Mouse (Mus musculus) embryonic facial prominence, embryonic 10.5 days (tissue): ENCODE data around the gene Rbm47. TPM values are rescaled to one million over a fixed set of nuclear protein-coding genes. Genes with fewer than 3 reads are reported as not detected.

Experiments used
- DNase-seq: peaks from one replicate; pipeline ENCODE4 v3.0.0-alpha.2; 2017; ENCODE audit warnings: low spot score
- H3K27ac ChIP-seq: fragments of 300-500 bp; sonication (generic); replicated peaks from 2 replicates; pipeline ENCODE4 v1.5.1; 2016; ENCODE audit warnings: mild to moderate bottlenecking
- H3K27me3 ChIP-seq: fragments of 300-500 bp; sonication (generic); replicated peaks from 2 replicates; pipeline ENCODE4 v1.6.1; 2016; ENCODE audit warnings: low read depth, mild to moderate bottlenecking; ENCODE audit not compliant: poor library complexity, severe bottlenecking
- H3K36me3 ChIP-seq: fragments of 300-500 bp; sonication (generic); replicated peaks from 2 replicates; pipeline ENCODE4 v1.6.1; 2016; ENCODE audit warnings: mild to moderate bottlenecking, moderate library complexity
- H3K4me1 ChIP-seq: fragments of 300-500 bp; sonication (generic); 2 replicates; pipeline ENCODE4 v1.6.1; 2016
- H3K4me3 ChIP-seq: fragments of 300-500 bp; sonication (generic); 2 replicates; pipeline ENCODE4 v1.5.1; 2016; ENCODE audit warnings: mild to moderate bottlenecking, moderate library complexity
- H3K9me3 ChIP-seq: fragments of 300-500 bp; sonication (generic); 2 replicates; pipeline ENCODE4 v1.6.1; 2016; ENCODE audit warnings: mild to moderate bottlenecking
- WGBS: fragments of 180-500 bp; shearing (Covaris S2); methylation state at CpG from one replicate; pipeline ENCODE4 v1.1.7; 2016; 5-methylcytosine and 5-hydroxymethylcytosine counted together
- polyA plus RNA-seq: library from polyadenylated mRNA; unstranded; fragments of >200 nt; fragmentation: Nextera tagmentation; extraction: Ambion mirVana; gene quantifications from 2 replicates; pipeline ENCODE4 v1.2.1, GENCODE M21; 2016

Gene Rbm47
- polyA plus RNA-seq, 1 experiment from 2014 or later: 4.4 TPM

- Histone ChIP-seq H3K27ac (no peak overlapping the region), H3K4me3 (no peak overlapping the region), H3K27me3 (no peaks in the 10 kb centered on the region), H3K9me3 (no peaks in the 10 kb centered on the region), H3K4me1 (0 out of 2 replicates have a peak, but pooled peaks cover 4% of the 10 kb centered on the region), H3K36me3 (no peaks in the 10 kb centered on the region)
- WGBS: 88% methylated on average over 7 of the region's 7 CpGs
- DNase-seq: no peak
These were observed 132.1 kb downstream of the Rbm47 start for GRCm38 (mm10) chr5:66040744-66041279.

DNA sequence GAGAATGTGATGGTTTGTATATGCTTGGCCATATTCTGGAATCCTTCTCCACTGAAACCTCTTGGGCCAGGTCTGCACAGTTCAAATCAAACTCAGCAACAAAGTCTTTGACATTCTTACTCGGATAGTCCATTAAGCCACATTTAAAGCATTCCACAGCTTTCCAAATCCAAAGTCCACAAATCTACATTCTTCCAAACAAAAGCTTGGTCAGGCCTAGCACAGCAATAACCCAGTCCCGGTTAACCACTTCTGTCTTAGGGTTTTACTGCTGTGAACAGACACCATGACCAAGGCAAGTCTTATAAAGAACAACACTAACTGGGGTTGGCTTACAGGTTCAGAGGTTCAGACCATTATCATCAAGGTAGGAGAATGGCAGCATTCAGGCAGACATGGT is 133.1 kb downstream of the Rbm47 start:
- H3K4me3 ChIP-seq: no peak overlapping the region
- 90% methylated on average over 2 of the region's 2 CpGs for WGBS
- no peaks in the 10 kb centered on the region for H3K36me3 ChIP-seq
- DNase-seq: no peak
- peaks cover 5% of the 10 kb centered on the region; the same call in 1 of the 2 replicates for H3K4me1 ChIP-seq
- H3K9me3 ChIP-seq: no peaks in the 10 kb centered on the region
- H3K27ac ChIP-seq: no peak overlapping the region
- H3K27me3 ChIP-seq: no peaks in the 10 kb centered on the region

DNA sequence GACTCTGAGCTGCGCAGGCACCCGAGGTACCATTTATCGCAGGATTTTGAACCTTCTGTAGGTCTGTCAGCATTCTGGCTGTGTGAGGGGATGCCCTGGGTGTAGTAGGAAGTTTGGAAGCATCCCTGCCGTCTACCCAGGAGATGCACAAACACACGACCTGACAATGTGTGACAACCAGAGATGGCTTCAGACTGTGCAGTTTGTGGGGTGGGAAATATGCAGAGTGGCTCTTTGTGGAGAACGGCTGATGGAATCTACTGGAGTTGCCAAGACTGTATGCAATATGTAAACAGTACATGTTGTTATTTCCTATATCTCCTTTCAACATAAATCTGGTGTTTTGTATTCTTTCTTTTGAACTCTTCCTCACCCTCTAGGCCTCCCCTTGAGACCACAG is 135.9 kb downstream of the Rbm47 start:
- H3K9me3 ChIP-seq: no peaks in the 10 kb centered on the region
- H3K36me3 ChIP-seq: no peaks in the 10 kb centered on the region
- no peak overlapping the region for H3K27ac ChIP-seq
- 68% methylated on average over 6 of the region's 6 CpGs for WGBS
- no peaks in the 10 kb centered on the region for H3K27me3 ChIP-seq
- no peak overlapping the region for H3K4me3 ChIP-seq
- H3K4me1 ChIP-seq: peaks cover 13% of the 10 kb centered on the region; the same call in 1 of the 2 replicates
- no peak for DNase-seq

- no peaks in the 10 kb centered on the region for H3K36me3 ChIP-seq
- 39% methylated on average over 7 of the region's 7 CpGs for WGBS
- no peak for DNase-seq
- H3K9me3 ChIP-seq: no peaks in the 10 kb centered on the region
- no peaks in the 10 kb centered on the region for H3K27me3 ChIP-seq
- H3K4me3 ChIP-seq: no peak overlapping the region
- peaks cover 13% of the 10 kb centered on the region; the same call in 1 of the 2 replicates for H3K4me1 ChIP-seq
- H3K27ac ChIP-seq: no peak overlapping the region
These were observed 136.4 kb downstream of the Rbm47 start for GRCm38 (mm10) chr5:66036440-66037054.

DNA sequence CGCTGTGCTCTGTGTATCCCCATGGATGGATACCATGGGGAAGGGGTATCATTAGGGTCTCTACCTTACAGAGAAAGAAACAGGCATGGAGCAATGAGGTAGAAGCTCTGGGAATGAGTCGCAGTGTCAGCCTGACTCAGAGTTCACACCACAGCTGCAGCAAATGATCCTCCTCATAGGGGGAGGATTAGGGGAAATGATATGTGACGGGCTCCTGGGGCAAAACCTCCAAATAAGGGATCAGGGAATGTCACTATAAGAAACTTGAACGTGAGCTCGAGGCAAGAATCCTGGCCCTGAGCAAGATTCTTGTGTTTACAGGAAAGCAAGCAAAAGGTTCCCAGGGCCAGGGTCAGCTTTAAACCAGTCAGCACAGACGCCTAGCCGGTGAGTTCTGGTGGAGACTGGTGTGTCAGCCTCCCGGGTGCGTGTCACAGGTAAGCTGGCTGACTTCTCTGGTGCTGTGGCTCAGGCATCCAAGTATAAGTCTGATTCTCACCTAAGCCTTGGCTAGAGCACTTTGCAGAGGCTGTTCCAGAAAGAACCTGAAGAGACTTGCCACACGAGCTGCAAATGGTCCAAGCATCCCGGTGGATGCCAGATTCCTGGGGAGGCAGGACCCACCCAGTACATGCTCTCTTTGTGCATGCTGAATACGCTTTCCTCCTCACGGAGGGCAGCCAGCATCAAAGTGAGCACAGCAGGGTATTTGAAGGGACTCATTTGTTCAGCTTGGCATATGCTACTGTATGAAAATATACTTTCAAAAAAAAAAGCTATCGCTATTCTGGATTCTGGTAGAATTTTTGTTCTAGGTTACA is 138.3 kb downstream of the Rbm47 start:
- DNase-seq: peak; percentile 16
- H3K4me1 ChIP-seq: peaks cover 13% of the 10 kb centered on the region; the same call in 1 of the 2 replicates
- no peaks in the 10 kb centered on the region for H3K36me3 ChIP-seq
- H3K27ac ChIP-seq: no peak overlapping the region
- H3K4me3 ChIP-seq: no peak overlapping the region
- WGBS: 59% methylated on average over 14 of the region's 14 CpGs
- H3K9me3 ChIP-seq: no peaks in the 10 kb centered on the region
- H3K27me3 ChIP-seq: no peaks in the 10 kb centered on the region

- H3K36me3 ChIP-seq: no peaks in the 10 kb centered on the region
- WGBS: 94% methylated on average over 1 of the region's 1 CpGs
These were observed 140.1 kb downstream of the Rbm47 start for GRCm38 (mm10) chr5:66032826-66033225.

DNA sequence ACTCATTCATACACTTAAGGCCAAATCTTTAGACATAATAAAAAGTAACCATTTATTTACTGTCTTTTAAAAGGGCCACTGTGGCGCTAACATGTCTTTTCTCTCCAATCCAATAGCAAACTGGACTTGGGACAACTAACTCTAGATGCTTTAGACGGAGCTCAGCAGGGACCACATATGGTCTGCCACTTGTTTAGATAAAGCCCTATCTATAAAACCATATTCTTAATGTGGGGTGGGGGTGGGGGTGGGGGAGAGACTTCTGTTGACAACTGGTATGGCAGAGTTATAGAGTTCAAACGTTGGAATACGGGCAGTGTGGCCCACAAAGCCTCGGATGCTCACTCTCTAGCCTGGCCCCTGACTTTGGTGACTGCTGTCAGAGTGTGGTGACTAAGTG is 141.2 kb downstream of the Rbm47 start:
- 90% methylated on average over 5 of the region's 5 CpGs for WGBS
- no peak for DNase-seq
- Histone ChIP-seq H3K27me3 (no peaks in the 10 kb centered on the region), H3K27ac (no peak overlapping the region), H3K36me3 (peaks cover 4% of the 10 kb centered on the region), H3K4me1 (peaks cover 13% of the 10 kb centered on the region; the same call in 1 of the 2 replicates), H3K9me3 (0 out of 2 replicates have a peak, but pooled peaks cover 5% of the 10 kb centered on the region), H3K4me3 (no peak overlapping the region)

More at GRCm38 (mm10) chr5:66032826-66033225, 140.1 kb downstream of the Rbm47 start:
- no peak for DNase-seq
- H3K27ac ChIP-seq: no peak overlapping the region
- H3K4me3 ChIP-seq: no peak overlapping the region
- no peaks in the 10 kb centered on the region for H3K27me3 ChIP-seq
- no peaks in the 10 kb centered on the region for H3K9me3 ChIP-seq
- H3K4me1 ChIP-seq: peaks cover 13% of the 10 kb centered on the region; the same call in 1 of the 2 replicates

- Histone ChIP-seq H3K9me3 (peaks cover 14% of the 10 kb centered on the region), H3K27ac (no peak overlapping the region), H3K27me3 (no peaks in the 10 kb centered on the region), H3K4me3 (no peak overlapping the region), H3K4me1 (no peaks in the 10 kb centered on the region), H3K36me3 (peaks cover 15% of the 10 kb centered on the region)
- WGBS: 91% methylated on average over 5 of the region's 5 CpGs
- no peak for DNase-seq
These were observed 144.7 kb downstream of the Rbm47 start for GRCm38 (mm10) chr5:66028232-66028631.

GRCm38 (mm10) chr5:66027206-66027605 is 145.7 kb downstream of the Rbm47 start:
- peaks cover 14% of the 10 kb centered on the region for H3K9me3 ChIP-seq
- no peak overlapping the region for H3K27ac ChIP-seq
- DNase-seq: no peak
- 96% methylated on average over 8 of the region's 8 CpGs for WGBS
- H3K36me3 ChIP-seq: peaks cover 15% of the 10 kb centered on the region
- H3K27me3 ChIP-seq: no peaks in the 10 kb centered on the region
- no peak overlapping the region for H3K4me3 ChIP-seq
- no peaks in the 10 kb centered on the region for H3K4me1 ChIP-seq

- Histone ChIP-seq H3K4me1 (no peaks in the 10 kb centered on the region), H3K36me3 (peaks cover 15% of the 10 kb centered on the region), H3K4me3 (no peak overlapping the region), H3K27me3 (no peaks in the 10 kb centered on the region), H3K9me3 (peaks cover 14% of the 10 kb centered on the region), H3K27ac (no peak overlapping the region)
- 96% methylated on average over 31 of the region's 31 CpGs for WGBS
- DNase-seq: no peak
These were observed 146.1 kb downstream of the Rbm47 start for GRCm38 (mm10) chr5:66026796-66027195.

GRCm38 (mm10) chr5:66015449-66015961 is 157.4 kb downstream of the Rbm47 start:
- no peaks in the 10 kb centered on the region for H3K27me3 ChIP-seq
- DNase-seq: no peak
- H3K36me3 ChIP-seq: no peaks in the 10 kb centered on the region
- 91% methylated on average over 2 of the region's 2 CpGs for WGBS
- H3K9me3 ChIP-seq: 0 out of 2 replicates have a peak, but pooled peaks cover 3% of the 10 kb centered on the region
- no peak overlapping the region for H3K27ac ChIP-seq
- no peaks in the 10 kb centered on the region for H3K4me1 ChIP-seq
- no peak overlapping the region for H3K4me3 ChIP-seq

- no peaks in the 10 kb centered on the region for H3K27me3 ChIP-seq
- H3K9me3 ChIP-seq: no peaks in the 10 kb centered on the region
- H3K27ac ChIP-seq: no peak overlapping the region
- no peak overlapping the region for H3K4me3 ChIP-seq
- WGBS: 95% methylated on average over 2 of the region's 2 CpGs
- no peaks in the 10 kb centered on the region for H3K4me1 ChIP-seq
- H3K36me3 ChIP-seq: no peaks in the 10 kb centered on the region
- DNase-seq: no peak
These were observed 158.5 kb downstream of the Rbm47 start for GRCm38 (mm10) chr5:66014437-66014836.
